Mouse (Mus musculus) left cerebral cortex, adult 11 months (tissue): ENCODE measurements around the gene Pbp2.

Experiments used
- DNase-seq: peaks from one replicate; pipeline ENCODE4 v3.0.0; 2022; ENCODE audit warnings: low spot score

Pbp2 gene

GRCm38 (mm10) chr6:135310305-135310704 is at the start of gene Pbp2:
Pbp2 (minus strand) TSS chr6:135310405.
- no peak for DNase-seq

- DNase-seq, result no peak
These were observed 44.7 kb upstream of the Pbp2 start for GRCm38 (mm10) chr6:135354953-135355352.

DNA sequence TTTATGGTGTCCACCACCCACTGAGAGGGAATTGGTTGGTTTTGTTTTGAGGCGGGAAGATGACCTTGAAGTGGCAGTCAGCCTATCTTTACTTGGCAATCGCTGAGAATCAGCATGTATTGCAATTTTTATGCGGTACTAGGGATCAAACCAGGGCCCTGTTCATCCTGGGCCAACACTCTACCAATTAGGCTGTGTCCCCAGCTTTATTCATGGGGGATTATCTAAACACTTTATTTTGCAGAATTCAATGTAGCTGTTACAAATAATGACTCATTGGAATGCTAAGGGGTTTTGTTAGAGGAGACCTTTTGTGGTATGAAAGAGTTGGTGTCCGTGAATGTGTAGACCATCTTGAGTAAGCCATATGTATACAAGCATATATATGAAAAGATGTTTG is 42.3 kb upstream of the Pbp2 start:
- no peak for DNase-seq

- no peak for DNase-seq
These were observed 41.6 kb upstream of the Pbp2 start for GRCm38 (mm10) chr6:135351638-135352302.

GRCm38 (mm10) chr6:135341076-135341378 is 30.8 kb upstream of the Pbp2 start:
- no peak for DNase-seq

- DNase-seq, result no peak
These were observed 30.3 kb upstream of the Pbp2 start for GRCm38 (mm10) chr6:135340355-135341075.

DNA sequence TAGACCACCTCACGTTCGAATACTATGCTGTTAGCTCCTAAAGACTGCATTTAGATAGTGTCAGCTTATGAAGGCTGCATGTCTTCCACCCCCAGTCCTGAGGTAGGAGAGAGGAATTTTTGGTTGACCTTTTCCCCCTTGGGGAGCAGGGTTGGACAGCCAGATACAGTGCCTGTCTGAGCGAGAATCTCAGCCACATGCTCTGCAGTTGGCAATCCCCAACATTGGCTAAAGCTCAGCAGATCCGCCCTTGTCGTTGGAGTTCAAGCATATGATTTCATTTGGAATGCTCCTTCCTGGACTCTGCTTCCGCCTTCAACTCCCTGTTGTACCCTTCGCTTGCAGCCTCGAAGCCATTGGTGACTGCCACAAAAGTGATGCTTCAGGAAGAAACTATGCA is 26.2 kb upstream of the Pbp2 start:
- DNase-seq, result no peak

DNA sequence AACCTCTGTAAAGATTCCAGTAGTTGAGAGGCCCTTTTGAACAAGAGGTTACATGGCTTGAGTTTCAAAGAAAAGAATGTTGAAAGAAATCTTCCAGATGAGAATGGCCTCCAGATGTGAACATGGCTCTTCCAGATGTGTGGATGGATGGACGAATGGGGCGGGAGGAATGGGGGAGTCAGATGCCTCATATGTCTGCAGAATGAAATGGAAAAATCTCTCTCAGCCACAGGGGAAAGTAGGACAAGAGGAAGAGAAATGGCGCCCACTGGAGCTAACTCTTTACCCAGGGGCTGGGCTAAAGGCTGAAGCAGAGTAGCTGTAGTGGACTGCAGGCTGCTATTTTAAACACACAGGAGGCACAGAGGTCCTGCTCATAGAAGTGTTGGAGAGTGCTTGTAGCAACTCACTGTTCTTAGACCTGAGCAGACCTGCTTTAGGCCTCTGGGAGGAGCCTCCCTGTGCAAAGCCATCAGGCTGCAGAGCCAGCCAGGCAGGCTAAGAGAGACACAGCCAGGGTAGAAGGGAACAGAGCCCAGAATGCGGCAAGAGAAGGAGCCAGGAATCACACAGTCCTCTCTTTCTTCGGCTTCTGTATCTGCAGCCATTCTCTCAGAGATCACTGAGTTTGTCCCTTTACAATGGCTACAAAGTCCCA is 23.9 kb upstream of the Pbp2 start:
- DNase-seq, result no peak

GRCm38 (mm10) chr6:135332737-135333281 is 22.6 kb upstream of the Pbp2 start:
- DNase-seq, result no peak

GRCm38 (mm10) chr6:135331916-135332315 is 21.7 kb upstream of the Pbp2 start:
- no peak for DNase-seq

GRCm38 (mm10) chr6:135326847-135327246 is 16.6 kb upstream of the Pbp2 start:
- no peak for DNase-seq

DNA sequence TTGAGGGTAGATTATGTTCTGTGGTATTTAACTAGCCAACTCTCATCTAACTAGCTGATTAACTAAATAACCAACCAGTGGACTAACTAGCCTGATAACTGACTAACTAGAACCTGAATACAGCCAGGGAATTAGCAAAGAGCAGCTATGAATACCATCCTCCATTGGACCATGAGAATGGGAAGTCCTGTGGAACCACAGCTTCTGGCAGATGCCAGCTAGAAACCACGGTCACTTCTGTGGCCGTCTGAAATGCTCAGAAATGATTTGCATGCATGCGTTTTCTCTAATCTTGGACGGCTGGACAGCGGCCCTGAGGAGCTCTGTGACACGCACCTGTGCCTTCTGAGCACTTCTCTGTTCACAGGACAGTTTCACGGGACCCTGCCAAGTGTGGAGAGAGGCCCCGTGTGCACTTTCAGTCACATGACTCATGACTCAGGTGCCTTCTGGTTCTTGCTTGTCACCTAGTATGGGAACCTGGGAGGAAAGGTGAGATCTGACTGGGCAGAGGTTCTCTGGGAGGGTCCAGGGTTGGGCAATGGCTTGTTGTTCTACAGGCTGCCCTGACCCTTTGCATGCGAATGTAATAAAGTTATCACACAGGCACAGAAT is 14.6 kb upstream of the Pbp2 start:
- DNase-seq, result no peak

DNA sequence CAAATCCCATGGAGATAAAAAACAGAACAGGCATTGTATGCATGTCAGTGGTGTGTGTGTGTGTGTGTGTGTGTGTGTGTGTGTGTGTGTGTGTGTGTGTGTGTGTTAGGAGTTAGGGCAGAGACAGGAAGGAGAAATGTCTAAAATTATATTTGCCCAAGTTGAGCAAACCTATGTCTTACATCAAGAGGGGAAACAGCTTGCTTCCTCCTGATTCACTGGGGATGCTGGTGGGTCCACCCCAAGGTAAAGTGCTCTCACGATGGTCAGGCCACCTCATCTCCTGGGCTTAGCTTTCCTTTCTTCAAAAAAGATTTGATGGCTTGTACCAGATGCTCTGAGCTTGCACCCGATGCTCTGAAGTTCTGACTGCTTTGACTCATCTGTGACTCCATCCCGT is 13.9 kb upstream of the Pbp2 start:
- no peak for DNase-seq

DNA sequence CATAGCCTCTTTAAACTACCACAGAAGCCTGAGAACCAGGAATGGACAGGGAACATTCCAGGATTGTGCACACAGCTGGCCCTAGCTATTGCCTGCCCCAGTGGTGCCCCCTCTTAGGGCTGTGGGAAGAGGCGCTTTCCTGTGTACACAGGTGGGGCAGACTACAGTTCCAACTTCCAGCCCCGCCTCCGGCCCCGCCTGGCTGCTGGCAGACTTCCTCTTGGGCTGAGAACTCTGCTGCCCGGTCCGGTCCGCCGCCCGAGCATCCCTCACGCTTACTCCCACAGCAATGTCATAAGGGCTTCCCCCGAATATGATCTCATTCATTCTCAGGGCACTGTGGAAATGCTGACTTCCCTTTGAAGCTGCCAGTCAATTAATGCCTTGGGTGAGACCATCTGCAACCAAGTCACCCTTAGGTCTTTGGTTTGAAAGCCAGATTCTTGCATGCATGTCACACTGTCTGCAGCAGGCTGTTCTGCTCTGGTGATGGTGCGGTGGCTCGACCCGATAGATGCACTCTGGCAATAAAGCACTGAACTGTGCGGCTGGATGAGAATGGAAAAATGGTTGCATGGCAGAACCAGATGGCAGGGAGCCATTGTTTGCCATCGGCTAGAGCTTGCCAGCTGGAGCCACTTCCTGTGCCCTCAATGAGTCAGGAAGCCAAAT is 13.2 kb upstream of the Pbp2 start:
- DNase-seq, result no peak

GRCm38 (mm10) chr6:135322749-135323148 is 12.5 kb upstream of the Pbp2 start:
- no peak for DNase-seq

DNA sequence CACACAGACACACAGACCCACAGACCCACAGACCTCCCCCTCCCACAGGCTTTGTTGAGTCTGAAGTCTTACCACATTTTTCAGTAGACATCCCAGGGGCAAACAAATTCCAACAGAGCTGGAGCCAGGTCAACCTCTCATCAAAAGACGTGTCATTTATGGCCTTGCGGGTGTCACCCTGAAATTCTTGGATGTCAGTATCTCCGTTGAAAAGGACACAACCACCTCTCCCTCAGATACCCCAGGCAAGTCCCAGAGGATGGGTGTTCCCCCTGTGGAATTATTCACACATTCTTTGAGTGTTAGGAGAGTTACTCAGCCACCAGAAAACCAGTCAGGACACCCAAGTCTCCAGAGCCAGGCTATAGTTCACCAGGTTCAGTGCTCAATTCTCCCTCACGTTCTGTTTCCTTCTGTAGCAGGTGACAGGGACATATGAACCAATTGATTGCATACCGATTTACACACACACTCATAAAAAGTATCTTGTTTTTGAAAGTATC is 9.3 kb upstream of the Pbp2 start:
- DNase-seq, result no peak

DNA sequence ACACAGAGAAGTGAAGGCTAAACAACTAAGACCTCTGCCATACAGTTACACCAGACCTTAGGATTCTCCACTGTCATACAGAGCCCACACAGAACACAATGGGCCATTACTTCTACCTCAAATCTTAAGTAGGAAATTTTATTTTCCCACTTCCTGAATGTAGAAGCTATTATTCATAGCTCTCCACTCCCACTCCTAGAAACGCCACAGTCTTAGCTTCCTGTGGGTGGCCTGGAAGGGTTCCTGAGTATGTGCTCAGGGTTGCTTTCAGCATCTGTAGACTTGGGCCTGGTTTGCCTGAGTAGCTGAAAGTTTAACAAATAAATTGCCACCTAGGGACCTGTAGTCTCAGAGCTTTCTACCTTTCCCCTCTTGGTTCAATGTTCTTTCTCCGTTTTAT is 5.9 kb upstream of the Pbp2 start:
- no peak for DNase-seq

GRCm38 (mm10) chr6:135313981-135314380 is 3.8 kb upstream of the Pbp2 start:
- no peak for DNase-seq

DNA sequence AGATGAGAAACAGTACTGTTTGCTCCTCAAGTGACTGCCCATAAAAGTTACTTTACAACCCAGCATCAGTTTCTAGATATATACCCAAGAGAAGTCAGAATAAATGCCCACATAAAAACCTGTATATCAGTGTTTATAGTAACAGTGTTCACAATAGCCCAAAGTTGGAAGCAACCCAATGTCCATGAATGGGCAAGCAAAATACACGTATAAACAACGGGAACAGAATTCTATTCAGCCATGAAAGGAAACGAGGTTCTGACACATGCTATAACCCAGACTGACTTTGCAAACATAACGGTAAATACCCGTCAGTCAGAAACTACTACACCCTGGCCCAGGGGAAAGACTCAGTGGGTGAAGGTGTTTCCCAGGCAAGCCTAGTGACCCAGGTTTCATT is 1.8 kb upstream of the Pbp2 start:
- DNase-seq, result no peak

DNA sequence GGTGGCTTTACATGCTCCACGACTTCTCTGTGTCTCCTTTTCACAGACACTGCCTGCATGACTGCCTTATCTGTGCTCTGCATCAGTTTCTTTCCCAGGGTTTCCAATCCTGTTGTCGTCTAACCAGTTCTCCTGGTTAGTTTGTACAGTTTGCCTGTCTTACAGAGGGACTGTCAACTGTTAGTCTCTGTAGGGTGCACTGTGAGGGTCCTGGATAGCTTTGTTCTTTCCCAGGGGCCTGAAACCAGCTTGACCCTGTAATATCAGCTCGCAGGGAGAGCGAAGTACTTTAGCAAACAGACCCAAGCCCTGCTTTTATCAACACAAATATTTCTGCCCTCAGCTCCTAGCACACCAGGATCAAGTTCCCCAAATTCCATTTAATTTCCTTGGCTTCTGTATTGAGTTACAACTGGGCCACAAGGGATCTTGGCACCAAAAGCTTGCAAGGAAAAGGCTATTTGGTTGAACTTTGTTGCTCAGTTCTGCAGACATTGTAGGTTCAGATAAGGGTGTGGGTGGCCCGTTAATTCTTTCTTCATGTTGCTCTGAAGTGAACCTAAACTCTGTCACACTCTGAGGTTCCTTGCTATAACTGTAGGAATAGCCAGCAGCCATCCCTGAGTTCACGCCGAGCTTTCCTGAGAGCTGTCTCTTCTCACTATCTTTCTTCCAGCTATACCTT is 5.5 kb downstream of the Pbp2 start:
- no peak for DNase-seq

DNA sequence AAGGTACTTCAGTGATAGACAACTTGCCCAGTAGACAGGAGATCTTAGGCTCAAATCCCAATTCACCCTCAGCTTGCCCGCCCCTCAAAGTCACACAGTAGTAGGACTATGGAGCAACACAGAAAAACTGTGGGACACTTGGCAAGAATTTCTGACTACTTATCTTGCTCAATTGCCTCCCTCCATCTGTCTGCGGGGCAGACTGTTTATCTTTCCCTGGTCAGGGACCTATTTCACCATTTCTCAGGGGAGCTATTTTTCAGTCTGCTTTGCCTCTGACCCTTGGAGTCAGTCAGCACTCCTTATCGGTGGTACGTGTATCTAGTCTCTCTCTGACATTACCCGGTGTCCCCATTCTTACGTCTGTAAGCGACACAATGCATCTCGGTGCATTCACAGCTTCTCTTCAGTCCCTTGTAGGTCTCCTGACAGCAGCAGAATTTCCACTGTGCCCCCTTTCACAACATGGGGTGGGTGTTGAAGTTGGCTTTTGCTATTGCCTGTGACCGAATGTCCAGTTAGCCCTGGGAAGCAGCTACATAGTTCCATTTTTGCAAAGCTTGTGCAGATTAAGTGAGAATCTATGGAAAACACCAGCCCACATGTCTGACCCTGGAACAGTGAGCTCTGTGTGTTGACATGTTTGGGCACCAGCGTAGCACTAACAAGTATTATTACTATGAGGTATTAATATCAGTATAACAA is 7.6 kb downstream of the Pbp2 start:
- no peak for DNase-seq
